Mouse (Mus musculus) bone marrow, adult 2 months (tissue): ENCODE results near the gene 9230110F15Rik. TPM values are rescaled to one million over a fixed set of nuclear protein-coding genes. Genes with fewer than 3 reads are reported as not detected.
"Not testable (repeated sequence)": the region's sequence is repeated elsewhere in the genome, so short reads cannot be mapped to it uniquely, and the experiment has no call there.

Experiments
- H3K27ac ChIP-seq: fragments of 200-500 bp; 2 replicates; pipeline ENCODE4 v1.5.1; 2012; ENCODE audit warnings: low read depth, mild to moderate bottlenecking, control low read depth, inconsistent platforms, low read length; ENCODE audit not compliant: control insufficient read depth, poor library complexity, insufficient read depth
- H3K4me1 ChIP-seq: fragments of 200-500 bp; 2 replicates; pipeline ENCODE4 v1.6.1; 2011; ENCODE audit warnings: low read length; ENCODE audit not compliant: control insufficient read depth, insufficient read depth
- H3K4me3 ChIP-seq: fragments of 200-500 bp; replicated peaks from 2 replicates; pipeline ENCODE3; 2011; ENCODE audit warnings: mild to moderate bottlenecking, low read depth, low read length, control low read depth; ENCODE audit not compliant: control insufficient read depth
- CTCF ChIP-seq: fragments of 200-500 bp; IDR thresholded peaks from 2 replicates; pipeline ENCODE4 v1.5.1; 2011; ENCODE audit warnings: low read length, control low read depth; ENCODE audit not compliant: control insufficient read depth, insufficient read depth
- POLR2A ChIP-seq: fragments of 200-500 bp; IDR thresholded peaks from 2 replicates; pipeline ENCODE4 v1.6.1; 2011; ENCODE audit warnings: low read depth, mild to moderate bottlenecking, control low read depth, low read length, borderline replicate concordance; ENCODE audit not compliant: control insufficient read depth
- WGBS: fragments of 180-500 bp; shearing (Covaris S2); methylation state at CpG from one replicate; pipeline ENCODE4 v1.1.7; 2018; 5-methylcytosine and 5-hydroxymethylcytosine counted together
- polyA plus RNA-seq: library from polyadenylated mRNA; stranded (reverse); fragments of >200 nt; gene quantifications from 2 replicates; pipeline ENCODE4 v1.2.4, GENCODE M21; 2011; ENCODE audit warnings: low replicate concordance; ENCODE audit not compliant: missing spikeins, insufficient read depth, insufficient read length

Gene 9230110F15Rik
- polyA plus RNA-seq = not detected in 2 replicates

- H3K4me3 ChIP-seq = no peak within 1 kb of the TSS
- H3K27ac ChIP-seq = no peak within 1 kb of the TSS
- TF ChIP-seq CTCF (no peak), POLR2A (no peak)
- WGBS = 74% methylated on average over 1 of the region's 1 CpGs
- no peaks in the 10 kb centered on the region for H3K4me1 ChIP-seq
Observed at GRCm38 (mm10) chr9:35844050-35844449, at the start of gene 9230110F15Rik. 9230110F15Rik (minus strand) TSS chr9:35844150.

GRCm38 (mm10) chr9:35893112-35893511 lies 49.2 kb upstream of the 9230110F15Rik start:
- H3K4me1 ChIP-seq, H3K4me3 ChIP-seq, H3K27ac ChIP-seq: not testable (repeated sequence)
- 49% methylated on average over 1 of the region's 1 CpGs for WGBS

GRCm38 (mm10) chr9:35817881-35818280 lies 26.1 kb downstream of the 9230110F15Rik start:
- not testable (repeated sequence) for H3K4me1 ChIP-seq, H3K27ac ChIP-seq, H3K4me3 ChIP-seq
- WGBS = 86% methylated on average over 15 of the region's 15 CpGs

- TF ChIP-seq CTCF (no peak), POLR2A (no peak)
- Histone ChIP-seq H3K4me1 (no peaks in the 10 kb centered on the region), H3K4me3 (no peak overlapping the region), H3K27ac (no peak overlapping the region)
Observed at GRCm38 (mm10) chr9:35798146-35798545, 45.8 kb downstream of the 9230110F15Rik start.

GRCm38 (mm10) chr9:35790001-35790400 lies 53.9 kb downstream of the 9230110F15Rik start, which contains the start of the genes Gm27235 and D730048I06Rik:
Gm27235 (minus strand) TSS chr9:35790101.
D730048I06Rik (minus strand) TSS chr9:35790112.
- Histone ChIP-seq H3K4me3 (no peak within 1 kb of the TSS), H3K27ac (no peak within 1 kb of the TSS), H3K4me1 (no peaks in the 10 kb centered on the region)
- no peak for TF ChIP-seq POLR2A
- WGBS = 85% methylated on average over 3 of the region's 3 CpGs

Other genes starting within 250 kb of the 9230110F15Rik start
- gene Pate4, start 232.2 kb downstream of the 9230110F15Rik start, polyA plus RNA-seq = not detected in 2 replicates
- not detected in 2 replicates for gene Pate3, start 195.9 kb downstream of the 9230110F15Rik start, polyA plus RNA-seq
- gene Pate1, start 156.8 kb downstream of the 9230110F15Rik start, polyA plus RNA-seq = not detected in 2 replicates
- not detected in 2 replicates for gene Gm17677, start 103.1 kb downstream of the 9230110F15Rik start, polyA plus RNA-seq
- gene Gm17727, start 66.0 kb downstream of the 9230110F15Rik start, polyA plus RNA-seq = not detected in 2 replicates
- not detected in 2 replicates for gene Gm27235, start 54.0 kb downstream of the 9230110F15Rik start, polyA plus RNA-seq
- not detected in 2 replicates for gene D730048I06Rik, start 54.0 kb downstream of the 9230110F15Rik start, polyA plus RNA-seq
- gene 9230113P08Rik, start 64.3 kb upstream of the 9230110F15Rik start, polyA plus RNA-seq = not detected in 2 replicates